Mouse (Mus musculus): ENCODE measurements around the gene Ptpn13.

Gene Ptpn13

DNA sequence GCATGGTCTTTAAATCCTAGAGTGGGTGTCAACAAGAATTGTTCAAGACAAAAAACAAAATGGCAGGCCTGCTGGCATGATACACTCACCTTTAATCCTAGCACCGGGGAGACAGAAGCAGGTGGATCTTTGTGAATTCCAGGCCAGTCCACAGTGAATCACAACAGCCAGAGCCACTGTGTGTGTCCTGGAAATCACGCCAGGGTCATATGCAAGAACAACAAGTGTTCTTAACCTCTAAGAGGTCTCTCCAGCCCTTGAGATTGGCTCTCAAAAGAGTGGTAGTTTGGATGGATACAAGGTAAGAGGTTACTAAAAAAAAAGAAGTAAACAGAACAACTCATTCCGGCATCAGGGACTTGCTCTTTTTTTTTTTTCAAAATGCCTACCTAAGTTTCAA lies 222.3 kb downstream of the Ptpn13 start:
- no peak for DNase-seq (ENCODE audit: low read depth)

All from c-Kit-positive CD71-positive TER-119-negative erythroid progenitor cells, embryonic 14.5 days (primary cell).